16 mouse cellular contexts compared by ENCODE assay signal in genomic region chr11:16851361-16851760, GRCm38 (mm10).
"Had no signal": no experiment of that assay in that cellular context is flagged by ENCODE, and none has a peak within 500 bp of the region (broad histone marks: within the 10 kb centered on the region; RNA-seq: fewer than 3 reads in every experiment).

No protein-coding gene starts in this region.

- DNase-seq: liver, postnatal 0 days; lung, adult 2 months; lung, postnatal 14 days; right cerebral cortex, postnatal 14 days; spleen, adult 18-20 months; thymus, adult 18-20 months; thymus, postnatal 14 days; thymus, postnatal 36 days had no signal

- H3K27me3 ChIP-seq: lung, embryonic 15.5 days; midbrain, embryonic 13.5 days; midbrain, embryonic 15.5 days; neural tube, embryonic 12.5 days had no signal

- H3K4me3 ChIP-seq: lung, embryonic 15.5 days; megakaryocyte, embryonic 14.5 days; midbrain, embryonic 13.5 days; midbrain, embryonic 15.5 days; neural tube, embryonic 12.5 days had no signal

- H3K27ac ChIP-seq: lung, embryonic 15.5 days; macrophage; midbrain, embryonic 13.5 days; midbrain, embryonic 15.5 days; neural tube, embryonic 12.5 days had no signal

- H3K36me3 ChIP-seq: lung, embryonic 15.5 days; midbrain, embryonic 13.5 days; midbrain, embryonic 15.5 days; neural tube, embryonic 12.5 days had no signal

- H3K4me1 ChIP-seq: lung, embryonic 15.5 days; megakaryocyte, embryonic 14.5 days; midbrain, embryonic 13.5 days; midbrain, embryonic 15.5 days; neural tube, embryonic 12.5 days had no signal

- ATAC-seq: liver, postnatal 0 days; lung, postnatal 0 days; midbrain, embryonic 13.5 days; midbrain, embryonic 15.5 days had no signal

- H3K4me2 ChIP-seq: lung, embryonic 15.5 days; midbrain, embryonic 11.5 days; midbrain, embryonic 13.5 days; midbrain, embryonic 15.5 days; neural tube, embryonic 12.5 days had no signal

- H3K9ac ChIP-seq: liver, postnatal 0 days; lung, embryonic 15.5 days; midbrain, embryonic 13.5 days; midbrain, embryonic 15.5 days; neural tube, embryonic 12.5 days had no signal

- H3K9me3 ChIP-seq: lung, embryonic 15.5 days; megakaryocyte, embryonic 14.5 days; midbrain, embryonic 13.5 days; midbrain, embryonic 15.5 days; neural tube, embryonic 12.5 days had no signal
